Mouse (Mus musculus) forebrain, embryonic 10.5 days (tissue): ENCODE data around the gene Arhgap24. TPM values are rescaled to one million over a fixed set of nuclear protein-coding genes. Genes with fewer than 3 reads are reported as not detected.

Source experiments
- DNase-seq: peaks from one replicate; pipeline ENCODE4 v3.0.0-alpha.2; 2017; ENCODE audit warnings: low spot score; ENCODE audit errors: extremely low spot score
- H3K27ac ChIP-seq: fragments of 300-500 bp; sonication (generic); 2 replicates; pipeline ENCODE4 v1.5.1; 2016; ENCODE audit warnings: mild to moderate bottlenecking
- H3K27me3 ChIP-seq: fragments of 300-500 bp; sonication (generic); 2 replicates; pipeline ENCODE4 v1.6.1; 2016; ENCODE audit warnings: mild to moderate bottlenecking; ENCODE audit not compliant: poor library complexity, severe bottlenecking
- H3K36me3 ChIP-seq: fragments of 300-500 bp; sonication (generic); replicated peaks from 2 replicates; pipeline ENCODE4 v1.6.1; 2016; ENCODE audit warnings: mild to moderate bottlenecking, moderate library complexity
- H3K4me1 ChIP-seq: fragments of 300-500 bp; sonication (generic); 2 replicates; pipeline ENCODE4 v1.6.1; 2016
- H3K4me3 ChIP-seq: fragments of 300-500 bp; sonication (generic); 2 replicates; pipeline ENCODE4 v1.5.1; 2016; ENCODE audit warnings: mild to moderate bottlenecking, moderate library complexity
- H3K9me3 ChIP-seq: fragments of 300-500 bp; sonication (generic); 2 replicates; pipeline ENCODE4 v1.6.1; 2016; ENCODE audit warnings: mild to moderate bottlenecking, moderate library complexity
- WGBS: fragments of 180-500 bp; shearing (Covaris S2); methylation state at CpG from one replicate; pipeline ENCODE4 v1.1.7; 2016; 5-methylcytosine and 5-hydroxymethylcytosine counted together
- polyA plus RNA-seq: library from polyadenylated mRNA; unstranded; fragments of >200 nt; fragmentation: Nextera tagmentation; extraction: Ambion mirVana; gene quantifications from 2 replicates; pipeline ENCODE4 v1.2.1, GENCODE M21; 2016

The Arhgap24 gene
- polyA plus RNA-seq, 1 experiment from 2014 or later = 2.5 TPM

GRCm38 (mm10) chr5:102508162-102508561, 27.0 kb downstream of the Arhgap24 start:
- no peak for DNase-seq
- no peak overlapping the region for H3K4me3 ChIP-seq
- H3K4me1 ChIP-seq = no peaks in the 10 kb centered on the region; the same call in 1 of the 2 replicates
- H3K27me3 ChIP-seq = no peaks in the 10 kb centered on the region
- H3K36me3 ChIP-seq = no peaks in the 10 kb centered on the region
- H3K9me3 ChIP-seq = no peaks in the 10 kb centered on the region
- WGBS = 82% methylated on average over 3 of the region's 3 CpGs
- H3K27ac ChIP-seq = no peak overlapping the region

- no peak for DNase-seq
- Histone ChIP-seq H3K9me3 (no peaks in the 10 kb centered on the region), H3K36me3 (no peaks in the 10 kb centered on the region), H3K4me1 (peaks cover 12% of the 10 kb centered on the region), H3K4me3 (no peak overlapping the region), H3K27ac (no peak overlapping the region), H3K27me3 (no peaks in the 10 kb centered on the region)
- WGBS = 85% methylated on average over 2 of the region's 2 CpGs
These were observed 28.2 kb downstream of the Arhgap24 start for GRCm38 (mm10) chr5:102509381-102509780.

- Histone ChIP-seq H3K4me1 (peaks cover 24% of the 10 kb centered on the region), H3K9me3 (no peaks in the 10 kb centered on the region), H3K27ac (no peak overlapping the region), H3K27me3 (no peaks in the 10 kb centered on the region), H3K36me3 (no peaks in the 10 kb centered on the region), H3K4me3 (no peak overlapping the region)
- WGBS = 83% methylated on average over 4 of the region's 4 CpGs
- DNase-seq = no peak
These were observed 30.5 kb downstream of the Arhgap24 start for GRCm38 (mm10) chr5:102511651-102512050.

- WGBS = 77% methylated on average over 7 of the region's 7 CpGs
- H3K4me3 ChIP-seq = no peak overlapping the region
These were observed 34.3 kb downstream of the Arhgap24 start for GRCm38 (mm10) chr5:102515496-102515895.

GRCm38 (mm10) chr5:102520506-102520905, 39.3 kb downstream of the Arhgap24 start:
- Histone ChIP-seq H3K27ac (no peak overlapping the region), H3K9me3 (no peaks in the 10 kb centered on the region), H3K36me3 (no peaks in the 10 kb centered on the region), H3K4me3 (no peak overlapping the region), H3K27me3 (no peaks in the 10 kb centered on the region), H3K4me1 (peaks cover under 1% of the 10 kb centered on the region; the same call in 1 of the 2 replicates)
- WGBS = 90% methylated on average over 1 of the region's 1 CpGs
- no peak for DNase-seq

More at GRCm38 (mm10) chr5:102515496-102515895, 34.3 kb downstream of the Arhgap24 start:
- Histone ChIP-seq H3K4me1 (peaks cover 24% of the 10 kb centered on the region), H3K9me3 (no peaks in the 10 kb centered on the region), H3K36me3 (no peaks in the 10 kb centered on the region), H3K27ac (no peak overlapping the region), H3K27me3 (no peaks in the 10 kb centered on the region)
- no peak for DNase-seq

GRCm38 (mm10) chr5:102535311-102535710, 54.1 kb downstream of the Arhgap24 start:
- Histone ChIP-seq H3K4me1 (no peaks in the 10 kb centered on the region), H3K9me3 (no peaks in the 10 kb centered on the region), H3K36me3 (no peaks in the 10 kb centered on the region), H3K4me3 (no peak overlapping the region), H3K27me3 (no peaks in the 10 kb centered on the region), H3K27ac (no peak overlapping the region)
- 94% methylated on average over 9 of the region's 9 CpGs for WGBS
- DNase-seq = no peak

GRCm38 (mm10) chr5:102537819-102538218, 56.6 kb downstream of the Arhgap24 start:
- no peak for DNase-seq
- no peaks in the 10 kb centered on the region for H3K4me1 ChIP-seq
- H3K36me3 ChIP-seq = no peaks in the 10 kb centered on the region
- H3K27me3 ChIP-seq = no peaks in the 10 kb centered on the region
- H3K9me3 ChIP-seq = no peaks in the 10 kb centered on the region
- no peak overlapping the region for H3K4me3 ChIP-seq
- WGBS = 77% methylated on average over 3 of the region's 3 CpGs
- no peak overlapping the region for H3K27ac ChIP-seq

GRCm38 (mm10) chr5:102546296-102546695, 65.1 kb downstream of the Arhgap24 start:
- Histone ChIP-seq H3K4me1 (no peaks in the 10 kb centered on the region), H3K9me3 (no peaks in the 10 kb centered on the region), H3K4me3 (no peak overlapping the region), H3K27me3 (no peaks in the 10 kb centered on the region), H3K27ac (no peak overlapping the region), H3K36me3 (no peaks in the 10 kb centered on the region)
- WGBS = 93% methylated on average over 4 of the region's 4 CpGs
- DNase-seq = no peak

GRCm38 (mm10) chr5:102547786-102548185, 66.6 kb downstream of the Arhgap24 start:
- DNase-seq = no peak
- H3K27ac ChIP-seq = no peak overlapping the region
- no peaks in the 10 kb centered on the region for H3K9me3 ChIP-seq
- H3K4me1 ChIP-seq = no peaks in the 10 kb centered on the region
- no peak overlapping the region for H3K4me3 ChIP-seq
- no peaks in the 10 kb centered on the region for H3K36me3 ChIP-seq
- no peaks in the 10 kb centered on the region for H3K27me3 ChIP-seq

- H3K36me3 ChIP-seq = no peaks in the 10 kb centered on the region
- H3K4me3 ChIP-seq = no peak overlapping the region
- no peaks in the 10 kb centered on the region for H3K4me1 ChIP-seq
- no peaks in the 10 kb centered on the region for H3K9me3 ChIP-seq
- 82% methylated on average over 2 of the region's 2 CpGs for WGBS
- H3K27ac ChIP-seq = no peak overlapping the region
- DNase-seq = no peak
- no peaks in the 10 kb centered on the region for H3K27me3 ChIP-seq
These were observed 67.2 kb downstream of the Arhgap24 start for GRCm38 (mm10) chr5:102548382-102548781.

- 75% methylated on average over 3 of the region's 3 CpGs for whole genome bisulfite sequencing
- no peak for DNase-seq
- no peak overlapping the region for H3K4me3 ChIP-seq
- no peaks in the 10 kb centered on the region for H3K9me3 ChIP-seq
- no peaks in the 10 kb centered on the region for H3K27me3 ChIP-seq
- H3K27ac ChIP-seq = no peak overlapping the region
- no peaks in the 10 kb centered on the region for H3K4me1 ChIP-seq
- H3K36me3 ChIP-seq = no peaks in the 10 kb centered on the region
These were observed 69.0 kb downstream of the Arhgap24 start for GRCm38 (mm10) chr5:102550211-102550610.

- 63% methylated on average over 11 of the region's 11 CpGs for WGBS
- Histone ChIP-seq H3K4me3 (no peak overlapping the region), H3K9me3 (no peaks in the 10 kb centered on the region), H3K27ac (no peak overlapping the region), H3K4me1 (no peaks in the 10 kb centered on the region), H3K36me3 (no peaks in the 10 kb centered on the region), H3K27me3 (no peaks in the 10 kb centered on the region)
- no peak for DNase-seq
These were observed 69.9 kb downstream of the Arhgap24 start for GRCm38 (mm10) chr5:102550870-102551637.

- DNase-seq = no peak
- 86% methylated on average over 1 of the region's 1 CpGs for WGBS
- no peak overlapping the region for H3K4me3 ChIP-seq
These were observed 71.3 kb downstream of the Arhgap24 start for GRCm38 (mm10) chr5:102552533-102552932.

More at GRCm38 (mm10) chr5:102552533-102552932, 71.3 kb downstream of the Arhgap24 start:
- Histone ChIP-seq H3K9me3 (no peaks in the 10 kb centered on the region), H3K27ac (no peak overlapping the region), H3K27me3 (no peaks in the 10 kb centered on the region), H3K36me3 (no peaks in the 10 kb centered on the region), H3K4me1 (no peaks in the 10 kb centered on the region)
